Mouse (Mus musculus) E14TG2a.4 (cell line): ENCODE results near the gene Tatdn3.

Experiments used
- CTCF ChIP-seq: conservative IDR thresholded peaks from 2 replicates; pipeline ENCODE4 v1.5.1; 2014; ENCODE audit warnings: low read length
- NANOG ChIP-seq: IDR thresholded peaks from 2 replicates; pipeline ENCODE4 v1.6.1; 2014; ENCODE audit warnings: borderline replicate concordance, low read length, mixed read lengths
- POU5F1 ChIP-seq: IDR thresholded peaks from 2 replicates; pipeline ENCODE4 v1.6.1; 2014; ENCODE audit warnings: low read length, borderline replicate concordance

GRCm38 (mm10) chr1:191083230-191083629, 20.5 kb upstream of the Tatdn3 start:
- no peak for TF ChIP-seq CTCF
- TF ChIP-seq POU5F1: no peak
- TF ChIP-seq NANOG: no peak
